Mouse (Mus musculus) adrenal gland, adult 18-20 months (tissue): ENCODE measurements around the gene Rslcan18. TPM values are rescaled to one million over a fixed set of nuclear protein-coding genes. Genes with fewer than 3 reads are reported as not detected.

ENCODE experiments used
- total RNA-seq, 2 experiments: library from RNA; stranded (reverse); gene quantifications; 1 replicate in 1 of 2; 2 replicates in 1 of 2; pipeline ENCODE4 v1.2.3; 2021

Gene Rslcan18
- total RNA-seq, 2 experiments from 2014 or later = 1.1 to 1.2 TPM

Other genes with a start within 250 kb of the Rslcan18 start
- gene Gm10767, start 211.3 kb downstream of the Rslcan18 start, total RNA-seq = 1 to 10 TPM; 1.6 to 1.7 TPM
- 1 to 10 TPM; 1.5 to 1.8 TPM for gene Zfp712, start 55.1 kb downstream of the Rslcan18 start, total RNA-seq
- under 1 TPM in 1 of 2 experiments, not detected in 1; 0.90 TPM for gene Zfp708, start 18.3 kb downstream of the Rslcan18 start, total RNA-seq
- gene Gm28557, start 7.7 kb downstream of the Rslcan18 start, total RNA-seq = 1 to 10 TPM; 5.5 to 6.5 TPM
- gene Zfp759, start 5.4 kb upstream of the Rslcan18 start, total RNA-seq = 1 to 10 TPM; 3.4 to 3.5 TPM
- gene Rsl1, start 56.9 kb upstream of the Rslcan18 start, total RNA-seq = 1 to 10 TPM; 7.9 TPM
- 1 to 10 TPM; 1.6 to 1.8 TPM for gene Zfp455, start 78.2 kb upstream of the Rslcan18 start, total RNA-seq
- 1 to 10 TPM; 2.2 to 3.3 TPM for gene Zfp458, start 162.2 kb upstream of the Rslcan18 start, total RNA-seq
- gene Zfp457, start 190.2 kb upstream of the Rslcan18 start, total RNA-seq = 1 to 10 TPM; 1.7 to 2.5 TPM
- 1 to 10 TPM; 4.8 to 4.9 TPM for gene Zfp595, start 216.3 kb upstream of the Rslcan18 start, total RNA-seq
- 1 to 10 TPM; 1.8 to 1.9 TPM for gene Gm28044, start 244.3 kb upstream of the Rslcan18 start, total RNA-seq
- gene Zfp953, start 244.3 kb upstream of the Rslcan18 start, total RNA-seq = 1 to 10 TPM; 1.7 to 2.6 TPM